Mouse (Mus musculus) bone marrow, adult 2 months (tissue): ENCODE data around the gene Rassf9. TPM values are rescaled to one million over a fixed set of nuclear protein-coding genes. Genes with fewer than 3 reads are reported as not detected.

ENCODE experiments used
- H3K27ac ChIP-seq: fragments of 200-500 bp; 2 replicates; pipeline ENCODE4 v1.5.1; 2012; ENCODE audit warnings: low read depth, mild to moderate bottlenecking, control low read depth, inconsistent platforms, low read length; ENCODE audit not compliant: control insufficient read depth, poor library complexity, insufficient read depth
- H3K4me1 ChIP-seq: fragments of 200-500 bp; 2 replicates; pipeline ENCODE4 v1.6.1; 2011; ENCODE audit warnings: low read length; ENCODE audit not compliant: control insufficient read depth, insufficient read depth
- H3K4me3 ChIP-seq: fragments of 200-500 bp; replicated peaks from 2 replicates; pipeline ENCODE3; 2011; ENCODE audit warnings: mild to moderate bottlenecking, low read depth, low read length, control low read depth; ENCODE audit not compliant: control insufficient read depth
- CTCF ChIP-seq: fragments of 200-500 bp; IDR thresholded peaks from 2 replicates; pipeline ENCODE4 v1.5.1; 2011; ENCODE audit warnings: low read length, control low read depth; ENCODE audit not compliant: control insufficient read depth, insufficient read depth
- POLR2A ChIP-seq: fragments of 200-500 bp; IDR thresholded peaks from 2 replicates; pipeline ENCODE4 v1.6.1; 2011; ENCODE audit warnings: low read depth, mild to moderate bottlenecking, control low read depth, low read length, borderline replicate concordance; ENCODE audit not compliant: control insufficient read depth
- WGBS: fragments of 180-500 bp; shearing (Covaris S2); methylation state at CpG from one replicate; pipeline ENCODE4 v1.1.7; 2018; 5-methylcytosine and 5-hydroxymethylcytosine counted together
- polyA plus RNA-seq: library from polyadenylated mRNA; stranded (reverse); fragments of >200 nt; gene quantifications from 2 replicates; pipeline ENCODE4 v1.2.4, GENCODE M21; 2011; ENCODE audit warnings: low replicate concordance; ENCODE audit not compliant: missing spikeins, insufficient read depth, insufficient read length

Rassf9 gene
- polyA plus RNA-seq, 1 experiment, result not detected

GRCm38 (mm10) chr10:102553941-102554340 is 41.9 kb downstream of the Rassf9 start:
- TF ChIP-seq CTCF (no peak), POLR2A (no peak)
- Histone ChIP-seq H3K4me1 (no peaks in the 10 kb centered on the region), H3K4me3 (no peak overlapping the region), H3K27ac (no peak overlapping the region)
- WGBS, result 79% methylated on average over 4 of the region's 4 CpGs

GRCm38 (mm10) chr10:102562488-102562887 is 50.5 kb downstream of the Rassf9 start:
- H3K4me1 ChIP-seq, result no peaks in the 10 kb centered on the region
- 63% methylated on average over 1 of the region's 1 CpGs for WGBS
- no peak overlapping the region for H3K27ac ChIP-seq
- no peak for TF ChIP-seq CTCF
- TF ChIP-seq POLR2A, result no peak
- H3K4me3 ChIP-seq, result no peak overlapping the region

- TF ChIP-seq POLR2A, result no peak
- TF ChIP-seq CTCF, result no peak
- 9% methylated on average over 3 of the region's 3 CpGs for WGBS
- no peak overlapping the region for H3K27ac ChIP-seq
Measured at GRCm38 (mm10) chr10:102577970-102578369, 65.9 kb downstream of the Rassf9 start.

GRCm38 (mm10) chr10:102594306-102594705 is 82.3 kb downstream of the Rassf9 start:
- no peak for TF ChIP-seq CTCF
- TF ChIP-seq POLR2A, result no peak
- 76% methylated on average over 2 of the region's 2 CpGs for WGBS

More at GRCm38 (mm10) chr10:102577970-102578369, 65.9 kb downstream of the Rassf9 start:
- Histone ChIP-seq H3K4me3 (no peak overlapping the region), H3K4me1 (no peaks in the 10 kb centered on the region)

More at GRCm38 (mm10) chr10:102594306-102594705, 82.3 kb downstream of the Rassf9 start:
- Histone ChIP-seq H3K4me3 (no peak overlapping the region), H3K4me1 (no peaks in the 10 kb centered on the region), H3K27ac (no peak overlapping the region)

Other genes starting within 250 kb of the Rassf9 start
- gene Nts, start 21.7 kb upstream of the Rassf9 start, polyA plus RNA-seq, result not detected in 2 replicates